11 mouse cellular contexts compared by ENCODE assay signal in genomic region chr4:109253664-109254151, GRCm38 (mm10). TPM values are rescaled to one million over a fixed set of nuclear protein-coding genes. Genes with fewer than 3 reads are reported as not detected.
A peak's percentile ranks its signal among the peaks of the same experiment; 100 is the strongest.
DNase-seq lines count a peak whose midpoint lies in the region; ATAC-seq and TF ChIP-seq lines count a peak whose summit lies in the region.
"Had no signal": no experiment of that assay in that cellular context is flagged by ENCODE, and none has a peak within 500 bp of the region (broad histone marks: within the 10 kb centered on the region; RNA-seq: fewer than 3 reads in every experiment).

No protein-coding gene starts in this region.

- no peak overlapping the region for H3K9ac ChIP-seq in MEL (ENCODE audit: control insufficient read depth, low read depth, low read length, poor library complexity, severe bottlenecking)
- H3K9ac ChIP-seq in liver, embryonic 13.5 days, result peak overlapping the region; percentile 45; the same call in 1 of the 2 replicates
- H3K9ac ChIP-seq: embryonic facial prominence, embryonic 15.5 days had no signal

- peak overlapping the region; percentile 50 for H3K4me2 ChIP-seq in liver, embryonic 13.5 days
- H3K4me2 ChIP-seq: embryonic facial prominence, embryonic 15.5 days had no signal

- 0 out of 4 replicates have a peak, but pooled peaks cover 0 to under 1% of the 10 kb centered on the region in 2 experiments for H3K27me3 ChIP-seq in MEL (ENCODE audit: control insufficient read depth in 1 of 2, insufficient read depth in 2 of 2, low read length in 2 of 2)
- H3K27me3 ChIP-seq in liver, embryonic 13.5 days, result no peaks in the 10 kb centered on the region
- H3K27me3 ChIP-seq: embryonic facial prominence, embryonic 15.5 days had no signal

- peak; percentile 55 for DNase-seq in MEL (ENCODE audit: low read depth, low spot score)
- peak; percentile 11 for DNase-seq in liver, embryonic 13.5 days
- DNase-seq in urinary bladder, postnatal 10 days (ENCODE audit: low spot score), result no peak
- no peak for DNase-seq in kidney, adult 11 months
- no peak for DNase-seq in adrenal gland, postnatal 4 days (ENCODE audit: low spot score in 2 of 2)
- DNase-seq: cerebellum, adult 18-20 months had no signal

- peaks cover 0 to 27% of the 10 kb centered on the region in 2 experiments; a peak in 2 of 4 replicates for H3K36me3 ChIP-seq in MEL (ENCODE audit: control insufficient read depth in 1 of 2, insufficient read depth in 2 of 2, low read length in 2 of 2)
- no peaks in the 10 kb centered on the region for H3K36me3 ChIP-seq in liver, embryonic 13.5 days
- H3K36me3 ChIP-seq: embryonic facial prominence, embryonic 15.5 days had no signal

- no peak for TF ChIP-seq RAD21 in MEL (IDR thresholded peaks at IDR 0.05; ENCODE audit: low read depth, low read length)

- H3K4me1 ChIP-seq in MEL (ENCODE audit: control insufficient read depth in 1 of 2, insufficient read depth in 2 of 2, low read length in 2 of 2), result peaks cover 17 to 25% of the 10 kb centered on the region in 2 experiments
- peaks cover 60% of the 10 kb centered on the region for H3K4me1 ChIP-seq in liver, embryonic 13.5 days (replicated peaks)
- H3K4me1 ChIP-seq: embryonic facial prominence, embryonic 15.5 days had no signal

- ATAC-seq in erythroid progenitor cell, adult 5-6 weeks (replicated peaks; ENCODE audit: low FRiP score, poor library complexity, severe bottlenecking), result peak; percentile 67
- no peak for ATAC-seq in liver, embryonic 13.5 days (ENCODE audit: low read depth)
- ATAC-seq in megakaryocyte, adult 5-6 weeks (ENCODE audit: poor library complexity, severe bottlenecking), result peak; percentile 53

- no peak for TF ChIP-seq POLR2A in MEL (IDR thresholded peaks at IDR 0.05; ENCODE audit: control insufficient read depth in 1 of 2, insufficient read depth in 1 of 2, low read depth in 1 of 2, low read length in 2 of 2, poor library complexity in 1 of 2)

- H3K4me3 ChIP-seq in MEL (ENCODE audit: control insufficient read depth in 1 of 2, insufficient read depth in 1 of 2, low read depth in 2 of 2, low read length in 2 of 2), result peak overlapping the region; percentile 19 to 40; a peak in 3 of 4 replicates
- no peak overlapping the region; the same call in 1 of the 2 replicates for H3K4me3 ChIP-seq in liver, embryonic 13.5 days (replicated peaks)
- H3K4me3 ChIP-seq: embryonic facial prominence, embryonic 15.5 days had no signal

- 10% methylated on average over 11 of the region's 11 CpGs for WGBS in liver, embryonic 13.5 days (ENCODE audit: insufficient replicate concordance)

- peak overlapping the region; percentile 46 for H3K27ac ChIP-seq in MEL (ENCODE audit: control insufficient read depth, low read depth, low read length)
- peak overlapping the region; percentile 74 for H3K27ac ChIP-seq in liver, embryonic 13.5 days
- H3K27ac ChIP-seq: embryonic facial prominence, embryonic 15.5 days; kidney, postnatal 0 days had no signal

- no peaks in the 10 kb centered on the region for H3K9me3 ChIP-seq in MEL (replicated peaks; ENCODE audit: insufficient read depth, low read length)
- H3K9me3 ChIP-seq in liver, embryonic 13.5 days (replicated peaks), result no peaks in the 10 kb centered on the region
- H3K9me3 ChIP-seq: embryonic facial prominence, embryonic 15.5 days had no signal

- H3K79me2 ChIP-seq in MEL (ENCODE audit: control insufficient read depth, insufficient read depth, low read length, poor library complexity), result no peaks in the 10 kb centered on the region

- TF ChIP-seq CTCF in MEL (IDR thresholded peaks at IDR 0.05 in 2 of 3, conservative IDR thresholded peaks at IDR 0.05 in 1 of 3; ENCODE audit: control insufficient read depth in 1 of 3, insufficient read depth in 1 of 3, low read depth in 2 of 3, low read length in 3 of 3, poor library complexity in 1 of 3, severe bottlenecking in 1 of 3), result no peak

- TF ChIP-seq EP300 in MEL (IDR thresholded peaks at IDR 0.05; ENCODE audit: low read depth in 1 of 2, low read length in 2 of 2), result no peak; a peak in 2 of 4 replicates

TF ChIP-seq in MEL, 35 proteins besides CTCF, POLR2A, EP300 and RAD21:
- no peak for TF ChIP-seq E2F4 (IDR thresholded peaks at IDR 0.05; ENCODE audit: borderline replicate concordance, low read depth, low read length)
- no peak for TF ChIP-seq MAX (IDR thresholded peaks at IDR 0.05; ENCODE audit: low read length)
TF ChIP-seq in MEL: peak in this region for 0.

RNA-seq across cellular contexts. Expression of gene Calr4, which starts 19.4 kb away (rescaled TPM):
- not detected in 2 replicates for total RNA-seq in MEL (2012; rRNA removed)
- polyA plus RNA-seq in MEL (2012; ENCODE audit: insufficient read depth in 1 of 2, insufficient read length in 2 of 2, low read depth in 1 of 2, low replicate concordance in 2 of 2, missing spikeins in 1 of 2), result under 1 TPM in 1 of 2 experiments, not detected in 1; 0.04 TPM
- not detected in 2 replicates for total RNA-seq in erythroid progenitor cell, adult 5-6 weeks (2015; ENCODE audit: low replicate concordance)
- not detected in 2 replicates for total RNA-seq in erythroid progenitor cell, adult 5-6 weeks (2017; ENCODE audit: low replicate concordance)
- polyA plus RNA-seq in liver, embryonic 13.5 days (2015; fragmentation: Nextera tagmentation; extraction: Ambion mirVana), result not detected in 2 replicates
- total RNA-seq in megakaryocyte, adult 5-6 weeks (2015), result 0.07 and 0.14 TPM in 2 replicates
- total RNA-seq in megakaryocyte, adult 5-6 weeks (2017), result 0.55 TPM in 1 of 2 replicates, not detected in the other
- under 1 TPM; 0.62 to 0.76 TPM for total RNA-seq in adrenal gland, postnatal 4 days (2021)
- total RNA-seq: gastrocnemius, postnatal 36 days had no signal

RNA-seq across cellular contexts. Expression of gene Eps15, which starts 26.4 kb away (rescaled TPM):
- total RNA-seq in MEL (2012; rRNA removed), result 19.7 and 21.6 TPM in 2 replicates
- polyA plus RNA-seq in MEL (2012; ENCODE audit: insufficient read depth in 1 of 2, insufficient read length in 2 of 2, low read depth in 1 of 2, low replicate concordance in 2 of 2, missing spikeins in 1 of 2), result 100 to 1,000 TPM in 1 of 2 experiments, 10 to 100 TPM in 1; 53.3 to 107 TPM
- 121 and 126 TPM in 2 replicates for total RNA-seq in erythroid progenitor cell, adult 5-6 weeks (2015; ENCODE audit: low replicate concordance)
- total RNA-seq in erythroid progenitor cell, adult 5-6 weeks (2017; ENCODE audit: low replicate concordance), result 137 and 170 TPM in 2 replicates
- 36.2 and 50.2 TPM in 2 replicates for polyA plus RNA-seq in liver, embryonic 13.5 days (2015; fragmentation: Nextera tagmentation; extraction: Ambion mirVana)
- total RNA-seq in megakaryocyte, adult 5-6 weeks (2015), result 127 and 129 TPM in 2 replicates
- 103 and 126 TPM in 2 replicates for total RNA-seq in megakaryocyte, adult 5-6 weeks (2017)
- 10 to 100 TPM; 71.2 to 79.8 TPM for total RNA-seq in adrenal gland, postnatal 4 days (2021)

RNA-seq across cellular contexts. Expression of gene Osbpl9, which starts 51.6 kb away (rescaled TPM):
- total RNA-seq in MEL (2012; rRNA removed), result 14.9 and 19.7 TPM in 2 replicates
- polyA plus RNA-seq in MEL (2012; ENCODE audit: insufficient read depth in 1 of 2, insufficient read length in 2 of 2, low read depth in 1 of 2, low replicate concordance in 2 of 2, missing spikeins in 1 of 2), result 10 to 100 TPM in 1 of 2 experiments, not detected in 1; 42.6 TPM
- total RNA-seq in erythroid progenitor cell, adult 5-6 weeks (2015; ENCODE audit: low replicate concordance), result 71.0 and 90.1 TPM in 2 replicates
- total RNA-seq in erythroid progenitor cell, adult 5-6 weeks (2017; ENCODE audit: low replicate concordance), result 29.3 and 32.2 TPM in 2 replicates
- polyA plus RNA-seq in liver, embryonic 13.5 days (2015; fragmentation: Nextera tagmentation; extraction: Ambion mirVana), result 28.1 and 33.8 TPM in 2 replicates
- total RNA-seq in megakaryocyte, adult 5-6 weeks (2015), result 194 and 217 TPM in 2 replicates
- 161 and 173 TPM in 2 replicates for total RNA-seq in megakaryocyte, adult 5-6 weeks (2017)
- 100 to 1,000 TPM; 116 to 120 TPM for total RNA-seq in adrenal gland, postnatal 4 days (2021)

Comparison
In these comparisons a context has a peak if more than half of its experiments do, and no peak if none do; other contexts are left out.
1. DNase-seq: peak in MEL (single experiment) and liver, embryonic 13.5 days (single experiment); none in urinary bladder, postnatal 10 days (single experiment), kidney, adult 11 months (single experiment) and adrenal gland, postnatal 4 days (0 of 2).